Mouse (Mus musculus) hematopoietic stem cell, adult 5-6 weeks (primary cell): ENCODE measurements around the gene Gm17571. TPM values are rescaled to one million over a fixed set of nuclear protein-coding genes. Genes with fewer than 3 reads are reported as not detected.

Experiments
- ATAC-seq, 2 experiments: fragments of 125-278 bp in 1 of 2; replicated peaks in 1 of 2; 2 replicates each; pipeline ENCODE4 v1.8.0; 2016 to 2017; ENCODE audit warnings: inconsistent platforms in 2 of 2, mild to moderate bottlenecking in 2 of 2, moderate number of reproducible peaks in 2 of 2, low read depth in 1 of 2, moderate TSS enrichment in 1 of 2; ENCODE audit not compliant: low FRiP score in 2 of 2, poor library complexity in 2 of 2, severe bottlenecking in 2 of 2, insufficient read depth in 1 of 2, low TSS enrichment in 1 of 2
- total RNA-seq: library from RNA; stranded (forward); fragments of 172-1452, 232-1000 nt; gene quantifications from 2 replicates; pipeline ENCODE4 v1.2.3, GENCODE M21; 2017

Gm17571 gene
- total RNA-seq, 1 experiment from 2014 or later = not detected

- peak; percentile 42 to 49; a peak in 3 of 4 replicates for ATAC-seq
Measured at GRCm38 (mm10) chr9:13425031-13425940, 21.3 kb downstream of the Gm17571 start.

- ATAC-seq = no peak; a peak in 1 of 4 replicates
Measured at GRCm38 (mm10) chr9:13414230-13414766, 32.3 kb downstream of the Gm17571 start.

Other genes with a start within 250 kb of the Gm17571 start
- 17.3 and 19.4 TPM in 2 replicates for gene Jrkl, start 200.9 kb downstream of the Gm17571 start, total RNA-seq
- 54.2 and 67.6 TPM in 2 replicates for gene Ccdc82, start 199.8 kb downstream of the Gm17571 start, total RNA-seq
- 5.0 and 7.5 TPM in 2 replicates for gene Maml2, start 148.8 kb downstream of the Gm17571 start, total RNA-seq